11 mouse cellular contexts compared by ENCODE assay signal in genomic region chr7:141574041-141574440, GRCm38 (mm10).
"Had no signal": no experiment of that assay in that cellular context is flagged by ENCODE, and none has a peak within 500 bp of the region (broad histone marks: within the 10 kb centered on the region; RNA-seq: fewer than 3 reads in every experiment).

No protein-coding gene starts in this region.

- ATAC-seq: inflammation-experienced regulatory T-cells, adult 6 months; intestine, postnatal 0 days had no signal

- H3K27me3 ChIP-seq: limb, embryonic 15.5 days; midbrain, embryonic 12.5 days; neural tube, embryonic 15.5 days had no signal

- H3K9me3 ChIP-seq: limb, embryonic 15.5 days; midbrain, embryonic 12.5 days; neural tube, embryonic 15.5 days had no signal

- H3K9ac ChIP-seq: limb, embryonic 15.5 days; midbrain, embryonic 12.5 days; neural tube, embryonic 15.5 days had no signal

- DNase-seq: kidney, adult 9 months; kidney, postnatal 36 days; layer of hippocampus, adult 9-11 months; layer of hippocampus, postnatal 36 days; lung, adult 18-20 months had no signal

- H3K4me2 ChIP-seq: limb, embryonic 15.5 days; midbrain, embryonic 12.5 days; neural tube, embryonic 15.5 days had no signal

- H3K36me3 ChIP-seq: neural tube, embryonic 15.5 days had no signal

- H3K27ac ChIP-seq: kidney, postnatal 0 days; limb, embryonic 15.5 days; midbrain, embryonic 12.5 days; neural tube, embryonic 15.5 days had no signal

- H3K4me3 ChIP-seq: limb, embryonic 15.5 days; midbrain, embryonic 12.5 days; neural tube, embryonic 15.5 days had no signal
